Mouse (Mus musculus): ENCODE measurements around the gene Gm26602. TPM values are rescaled to one million over a fixed set of nuclear protein-coding genes. Genes with fewer than 3 reads are reported as not detected.
"Not testable (repeated sequence)": the region's sequence is repeated elsewhere in the genome, so short reads cannot be mapped to it uniquely, and the experiment has no call there.

The Gm26602 gene
- polyA plus RNA-seq, 1 experiment from 2014 or later: not detected

- no peak for DNase-seq (ENCODE audit: low spot score)
- no peak overlapping the region for H3K4me3 ChIP-seq
- H3K36me3 ChIP-seq (replicated peaks): peaks cover 4% of the 10 kb centered on the region
- no peaks in the 10 kb centered on the region for H3K9me3 ChIP-seq
- WGBS: 84% methylated on average over 2 of the region's 2 CpGs
- no peak overlapping the region for H3K27ac ChIP-seq (replicated peaks)
- peaks cover 30% of the 10 kb centered on the region for H3K27me3 ChIP-seq (replicated peaks; ENCODE audit: low read depth, poor library complexity, severe bottlenecking)
- H3K4me1 ChIP-seq: peaks cover 5% of the 10 kb centered on the region; the same call in 1 of the 2 replicates
Observed at GRCm38 (mm10) chr10:79889386-79889785, 21.3 kb upstream of the Gm26602 start.

- Histone ChIP-seq H3K27ac (replicated peaks) (0 out of 2 replicates have a peak within 1 kb of the TSS, but pooled peaks have one; percentile 1), H3K27me3 (replicated peaks; ENCODE audit: low read depth, poor library complexity, severe bottlenecking) (peaks cover 35% of the 10 kb centered on the region), H3K36me3 (replicated peaks) (peaks cover 17% of the 10 kb centered on the region), H3K9me3 (no peaks in the 10 kb centered on the region), H3K4me1 (peaks cover 5% of the 10 kb centered on the region; the same call in 1 of the 2 replicates), H3K4me3 (no peak within 1 kb of the TSS)
- 48% methylated on average over 5 of the region's 5 CpGs for WGBS
- DNase-seq (ENCODE audit: low spot score): no peak
Observed at GRCm38 (mm10) chr10:79890670-79891069, 20.0 kb upstream of the Gm26602 start, which contains the start of gene Cfd. TSS of gene Cfd (plus strand) at chr10:79890853.

GRCm38 (mm10) chr10:79892451-79893118 is 18.1 kb upstream of the Gm26602 start:
- not testable (repeated sequence) for H3K27ac ChIP-seq (replicated peaks); H3K4me3 ChIP-seq; H3K9me3 ChIP-seq
- DNase-seq (ENCODE audit: low spot score): peak; percentile 88
- WGBS: 44% methylated on average over 22 of the region's 22 CpGs
- peaks cover 36% of the 10 kb centered on the region for H3K27me3 ChIP-seq (replicated peaks; ENCODE audit: low read depth, poor library complexity, severe bottlenecking)
- H3K4me1 ChIP-seq: peaks cover 14% of the 10 kb centered on the region
- H3K36me3 ChIP-seq (replicated peaks): peaks cover 36% of the 10 kb centered on the region

GRCm38 (mm10) chr10:79896306-79896705 is 14.3 kb upstream of the Gm26602 start:
- Histone ChIP-seq H3K27ac (replicated peaks) (no peak overlapping the region), H3K36me3 (replicated peaks) (peaks cover 73% of the 10 kb centered on the region), H3K4me1 (peaks cover 31% of the 10 kb centered on the region), H3K27me3 (replicated peaks; ENCODE audit: low read depth, poor library complexity, severe bottlenecking) (peaks cover 50% of the 10 kb centered on the region), H3K9me3 (no peaks in the 10 kb centered on the region), H3K4me3 (no peak overlapping the region)
- DNase-seq (ENCODE audit: low spot score): no peak
- 93% methylated on average over 16 of the region's 16 CpGs for WGBS

GRCm38 (mm10) chr10:79896814-79897213 is 13.8 kb upstream of the Gm26602 start:
- DNase-seq (ENCODE audit: low spot score): no peak
- WGBS: 86% methylated on average over 13 of the region's 13 CpGs
- Histone ChIP-seq H3K4me1 (peaks cover 34% of the 10 kb centered on the region), H3K4me3 (no peak overlapping the region), H3K27me3 (replicated peaks; ENCODE audit: low read depth, poor library complexity, severe bottlenecking) (peaks cover 46% of the 10 kb centered on the region), H3K9me3 (no peaks in the 10 kb centered on the region), H3K27ac (replicated peaks) (no peak overlapping the region), H3K36me3 (replicated peaks) (peaks cover 78% of the 10 kb centered on the region)

GRCm38 (mm10) chr10:79897316-79898245 is 13.1 kb upstream of the Gm26602 start:
- WGBS: 51% methylated on average over 20 of the region's 20 CpGs

GRCm38 (mm10) chr10:79900951-79901410 is 9.7 kb upstream of the Gm26602 start:
- 23% methylated on average over 2 of the region's 2 CpGs for WGBS
- peak; percentile 40 for DNase-seq (ENCODE audit: low spot score)
- H3K9me3 ChIP-seq: no peaks in the 10 kb centered on the region
- peaks cover 99% of the 10 kb centered on the region for H3K36me3 ChIP-seq (replicated peaks)
- H3K4me1 ChIP-seq: peaks cover 29% of the 10 kb centered on the region
- no peak overlapping the region for H3K4me3 ChIP-seq
- peaks cover 54% of the 10 kb centered on the region for H3K27me3 ChIP-seq (replicated peaks; ENCODE audit: low read depth, poor library complexity, severe bottlenecking)
- H3K27ac ChIP-seq (replicated peaks): no peak overlapping the region

More at GRCm38 (mm10) chr10:79897316-79898245, 13.1 kb upstream of the Gm26602 start:
- peak; percentile 56 for DNase-seq (ENCODE audit: low spot score)
- peaks cover 86% of the 10 kb centered on the region for H3K36me3 ChIP-seq (replicated peaks)
- peak overlapping the region; percentile 32; the same call in 1 of the 2 replicates for H3K4me3 ChIP-seq
- H3K9me3 ChIP-seq: no peaks in the 10 kb centered on the region
- peaks cover 52% of the 10 kb centered on the region for H3K27me3 ChIP-seq (replicated peaks; ENCODE audit: low read depth, poor library complexity, severe bottlenecking)
- H3K27ac ChIP-seq (replicated peaks): no peak overlapping the region
- H3K4me1 ChIP-seq: peaks cover 34% of the 10 kb centered on the region

GRCm38 (mm10) chr10:79906712-79907111 is 3.9 kb upstream of the Gm26602 start:
- DNase-seq (ENCODE audit: low spot score): no peak
- Histone ChIP-seq H3K36me3 (replicated peaks) (peaks cover 71% of the 10 kb centered on the region), H3K27ac (replicated peaks) (no peak overlapping the region), H3K9me3 (no peaks in the 10 kb centered on the region), H3K4me1 (peaks cover 23% of the 10 kb centered on the region), H3K4me3 (peak overlapping the region; percentile 78; the same call in 1 of the 2 replicates), H3K27me3 (replicated peaks; ENCODE audit: low read depth, poor library complexity, severe bottlenecking) (peaks cover 20% of the 10 kb centered on the region)
- 92% methylated on average over 9 of the region's 9 CpGs for WGBS

GRCm38 (mm10) chr10:79907415-79907814 is 3.2 kb upstream of the Gm26602 start:
- H3K9me3 ChIP-seq: no peaks in the 10 kb centered on the region
- peaks cover 71% of the 10 kb centered on the region for H3K36me3 ChIP-seq (replicated peaks)
- peak overlapping the region; percentile 78 for H3K4me3 ChIP-seq
- peaks cover 15% of the 10 kb centered on the region for H3K27me3 ChIP-seq (replicated peaks; ENCODE audit: low read depth, poor library complexity, severe bottlenecking)
- H3K4me1 ChIP-seq: peaks cover 23% of the 10 kb centered on the region
- peak overlapping the region; percentile 49 for H3K27ac ChIP-seq (replicated peaks)
- 91% methylated on average over 10 of the region's 10 CpGs for WGBS
- no peak for DNase-seq (ENCODE audit: low spot score)

- peak within 1 kb of the TSS; percentile 78 for H3K4me3 ChIP-seq
- 2% methylated on average over 52 of the region's 52 CpGs for WGBS
- peaks cover 5% of the 10 kb centered on the region for H3K27me3 ChIP-seq (replicated peaks; ENCODE audit: low read depth, poor library complexity, severe bottlenecking)
- peak within 1 kb of the TSS; percentile 100 for H3K27ac ChIP-seq (replicated peaks)
- no peaks in the 10 kb centered on the region for H3K9me3 ChIP-seq
- H3K4me1 ChIP-seq: peaks cover 27% of the 10 kb centered on the region
- H3K36me3 ChIP-seq (replicated peaks): peaks cover 71% of the 10 kb centered on the region
- peak; percentile 97 for DNase-seq (ENCODE audit: low spot score)
Observed at GRCm38 (mm10) chr10:79908167-79909091, 2.2 kb upstream of the Gm26602 start, which contains the start of gene Med16. TSS of gene Med16 (minus strand) at chr10:79908923.

GRCm38 (mm10) chr10:79909092-79909922 is 1.3 kb upstream of the Gm26602 start:
- Histone ChIP-seq H3K4me1 (peaks cover 33% of the 10 kb centered on the region), H3K27me3 (replicated peaks; ENCODE audit: low read depth, poor library complexity, severe bottlenecking) (no peaks in the 10 kb centered on the region; the same call in 1 of the 2 replicates), H3K36me3 (replicated peaks) (peaks cover 64% of the 10 kb centered on the region), H3K27ac (replicated peaks) (peak overlapping the region; percentile 100), H3K9me3 (no peaks in the 10 kb centered on the region), H3K4me3 (peak overlapping the region; percentile 78)
- 25% methylated on average over 14 of the region's 14 CpGs for WGBS
- peak; percentile 50 for DNase-seq (ENCODE audit: low spot score)
